Mouse (Mus musculus): ENCODE data around the gene Dmac2. TPM values are rescaled to one million over a fixed set of nuclear protein-coding genes. Genes with fewer than 3 reads are reported as not detected.

Gene Dmac2
- polyA plus RNA-seq, 1 experiment from 2014 or later: 25.4 TPM

GRCm38 (mm10) chr7:25620101-25620500 lies 887 bp downstream of the Dmac2 start:
- H3K27me3 ChIP-seq (ENCODE audit: control insufficient read depth, insufficient read depth, low read length): no peaks in the 10 kb centered on the region
- peak overlapping the region; percentile 75 for H3K4me2 ChIP-seq (replicated peaks; ENCODE audit: low read depth)
- H3K9ac ChIP-seq (ENCODE audit: low read length): no peak overlapping the region; the same call in 1 of the 2 replicates
- no peak overlapping the region for H3K27ac ChIP-seq (replicated peaks)
- no peaks in the 10 kb centered on the region for H3K4me1 ChIP-seq (replicated peaks; ENCODE audit: control insufficient read depth, insufficient read depth)
- ATAC-seq (ENCODE audit: low FRiP score, low TSS enrichment) (no peak), DNase-seq (ENCODE audit: low spot score) (peak; percentile 10)
- WGBS: 92% methylated on average over 5 of the region's 5 CpGs
- peak overlapping the region; percentile 55 for H3K4me3 ChIP-seq (ENCODE audit: low read depth, low read length)
- H3K9me3 ChIP-seq (ENCODE audit: control insufficient read depth, low read length): no peaks in the 10 kb centered on the region
- H3K36me3 ChIP-seq (ENCODE audit: control insufficient read depth, insufficient read depth, low read length): no peaks in the 10 kb centered on the region; the same call in 1 of the 2 replicates
- TF ChIP-seq EP300 (optimal IDR thresholded peaks at IDR 0.05) (no peak), CTCF (IDR thresholded peaks at IDR 0.05; ENCODE audit: low read depth) (no peak)

GRCm38 (mm10) chr7:25620751-25621150 lies 1.5 kb downstream of the Dmac2 start:
- DNase-seq (ENCODE audit: low spot score) (no peak), ATAC-seq (ENCODE audit: low FRiP score, low TSS enrichment) (no peak)
- TF ChIP-seq CTCF (IDR thresholded peaks at IDR 0.05; ENCODE audit: low read depth): no peak
- no peak for TF ChIP-seq EP300 (optimal IDR thresholded peaks at IDR 0.05)
- 92% methylated on average over 11 of the region's 11 CpGs for WGBS
- no peaks in the 10 kb centered on the region for H3K4me1 ChIP-seq (replicated peaks; ENCODE audit: control insufficient read depth, insufficient read depth)
- no peak overlapping the region for H3K4me2 ChIP-seq (replicated peaks; ENCODE audit: low read depth)
- H3K27me3 ChIP-seq (ENCODE audit: control insufficient read depth, insufficient read depth, low read length): no peaks in the 10 kb centered on the region
- H3K36me3 ChIP-seq (ENCODE audit: control insufficient read depth, insufficient read depth, low read length): no peaks in the 10 kb centered on the region; the same call in 1 of the 2 replicates
- no peaks in the 10 kb centered on the region for H3K9me3 ChIP-seq (ENCODE audit: control insufficient read depth, low read length)
- H3K27ac ChIP-seq (replicated peaks): no peak overlapping the region
- no peak overlapping the region for H3K4me3 ChIP-seq (ENCODE audit: low read depth, low read length)
- no peak overlapping the region for H3K9ac ChIP-seq (ENCODE audit: low read length)

GRCm38 (mm10) chr7:25623857-25624370 lies 4.7 kb downstream of the Dmac2 start:
- TF ChIP-seq EP300 (optimal IDR thresholded peaks at IDR 0.05) (no peak), CTCF (IDR thresholded peaks at IDR 0.05; ENCODE audit: low read depth) (no peak)
- Histone ChIP-seq H3K36me3 (ENCODE audit: control insufficient read depth, insufficient read depth, low read length) (no peaks in the 10 kb centered on the region; the same call in 1 of the 2 replicates), H3K27ac (replicated peaks) (no peak overlapping the region), H3K27me3 (ENCODE audit: control insufficient read depth, insufficient read depth, low read length) (no peaks in the 10 kb centered on the region), H3K4me1 (replicated peaks; ENCODE audit: control insufficient read depth, insufficient read depth) (no peaks in the 10 kb centered on the region), H3K4me2 (replicated peaks; ENCODE audit: low read depth) (no peak overlapping the region), H3K9me3 (ENCODE audit: control insufficient read depth, low read length) (no peaks in the 10 kb centered on the region), H3K9ac (ENCODE audit: low read length) (no peak overlapping the region), H3K4me3 (ENCODE audit: low read depth, low read length) (no peak overlapping the region)
- WGBS: 89% methylated on average over 11 of the region's 11 CpGs
- no peak for ATAC-seq (ENCODE audit: low FRiP score, low TSS enrichment)
- DNase-seq (ENCODE audit: low spot score): no peak

DNA sequence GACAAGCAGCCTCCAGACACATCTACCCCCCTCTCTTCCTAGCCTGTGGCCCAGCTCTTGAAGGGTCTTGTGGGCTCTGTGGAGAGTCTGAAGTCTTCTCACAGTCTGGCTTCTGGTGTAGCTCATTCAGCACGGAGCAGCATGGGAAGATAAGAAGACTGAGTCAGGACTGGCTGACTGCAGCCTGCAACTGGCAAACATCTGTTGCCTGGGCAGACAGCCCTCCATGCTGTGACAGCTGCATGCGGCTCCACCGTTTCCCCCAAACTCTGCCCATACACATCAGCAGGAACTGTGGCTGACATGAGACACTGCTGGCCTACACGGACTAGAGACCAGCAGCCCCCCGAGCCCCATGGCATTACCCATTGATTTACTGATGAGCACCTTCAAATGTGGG lies 5.6 kb downstream of the Dmac2 start:
- 73% methylated on average over 5 of the region's 5 CpGs for WGBS
- Histone ChIP-seq H3K9me3 (ENCODE audit: control insufficient read depth, low read length) (no peaks in the 10 kb centered on the region), H3K36me3 (ENCODE audit: control insufficient read depth, insufficient read depth, low read length) (peaks cover 4% of the 10 kb centered on the region; the same call in 1 of the 2 replicates), H3K4me3 (ENCODE audit: low read depth, low read length) (no peak overlapping the region), H3K4me2 (replicated peaks; ENCODE audit: low read depth) (no peak overlapping the region), H3K27me3 (ENCODE audit: control insufficient read depth, insufficient read depth, low read length) (no peaks in the 10 kb centered on the region), H3K27ac (replicated peaks) (no peak overlapping the region), H3K9ac (ENCODE audit: low read length) (no peak overlapping the region), H3K4me1 (replicated peaks; ENCODE audit: control insufficient read depth, insufficient read depth) (no peaks in the 10 kb centered on the region)
- ATAC-seq (ENCODE audit: low FRiP score, low TSS enrichment) (no peak), DNase-seq (ENCODE audit: low spot score) (no peak)
- TF ChIP-seq CTCF (IDR thresholded peaks at IDR 0.05; ENCODE audit: low read depth): no peak
- no peak for TF ChIP-seq EP300 (optimal IDR thresholded peaks at IDR 0.05)

DNA sequence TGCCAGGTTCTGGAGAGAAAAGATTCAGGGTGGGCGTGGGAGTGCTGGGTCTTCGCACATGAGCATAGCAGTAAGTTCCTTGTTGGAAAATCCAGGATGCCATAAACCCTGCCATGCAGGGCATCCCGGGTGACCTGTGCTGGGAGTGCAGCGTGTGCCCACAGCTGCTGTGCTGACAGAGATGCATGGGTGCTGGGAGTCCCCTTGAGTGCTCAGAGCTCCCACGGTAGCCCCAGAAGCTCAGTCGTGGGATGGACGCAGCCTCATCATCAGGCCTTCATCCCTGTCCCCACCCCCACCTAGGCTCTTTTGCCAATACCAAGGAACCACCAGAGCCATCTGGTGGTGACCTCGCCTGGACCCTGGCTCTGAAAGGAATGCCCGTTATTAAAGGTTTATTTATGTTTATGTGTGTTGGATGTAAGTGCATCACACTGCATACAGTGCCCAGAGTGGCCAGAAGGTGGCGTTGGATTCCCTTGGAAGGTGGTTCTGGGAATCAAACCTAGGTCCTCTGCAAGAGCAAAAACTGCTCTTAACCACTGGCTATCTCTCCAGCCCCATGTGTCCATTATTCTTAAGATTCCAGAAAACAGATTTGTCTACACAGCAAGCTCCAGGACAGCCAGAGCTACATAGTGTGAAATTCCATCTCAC lies 6.5 kb downstream of the Dmac2 start:
- WGBS: 73% methylated on average over 10 of the region's 10 CpGs
- Histone ChIP-seq H3K27ac (replicated peaks) (no peak overlapping the region; the same call in 1 of the 2 replicates), H3K9ac (ENCODE audit: low read length) (no peak overlapping the region), H3K27me3 (ENCODE audit: control insufficient read depth, insufficient read depth, low read length) (no peaks in the 10 kb centered on the region), H3K4me2 (replicated peaks; ENCODE audit: low read depth) (no peak overlapping the region), H3K4me1 (replicated peaks; ENCODE audit: control insufficient read depth, insufficient read depth) (no peaks in the 10 kb centered on the region), H3K9me3 (ENCODE audit: control insufficient read depth, low read length) (no peaks in the 10 kb centered on the region), H3K36me3 (ENCODE audit: control insufficient read depth, insufficient read depth, low read length) (peaks cover 10% of the 10 kb centered on the region), H3K4me3 (ENCODE audit: low read depth, low read length) (no peak overlapping the region)
- ATAC-seq (ENCODE audit: low FRiP score, low TSS enrichment) (no peak), DNase-seq (ENCODE audit: low spot score) (peak; percentile 45)
- TF ChIP-seq CTCF (IDR thresholded peaks at IDR 0.05; ENCODE audit: low read depth) (peak; percentile 70), EP300 (optimal IDR thresholded peaks at IDR 0.05) (no peak)
